24 mouse cellular contexts compared by ENCODE assay signal in the genomic region with DNA sequence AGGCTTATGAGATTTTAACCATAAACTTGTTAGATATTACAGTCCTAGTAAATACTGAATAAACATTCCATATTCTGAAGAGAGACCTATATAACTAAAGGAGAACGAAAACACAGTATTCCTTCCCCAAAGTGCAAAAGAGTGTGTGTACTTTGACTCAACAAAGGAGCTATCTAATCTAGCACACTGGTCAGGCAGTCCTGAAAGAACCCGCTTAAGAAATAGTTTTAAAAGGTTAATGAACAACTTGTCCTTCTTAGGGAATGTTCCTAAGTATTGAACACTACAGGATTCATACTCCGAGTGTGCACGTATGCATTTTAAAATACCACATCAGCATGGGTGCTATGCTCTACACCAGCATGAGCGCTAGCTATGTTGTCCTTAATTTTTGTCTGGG.
DNase-seq lines count a peak whose midpoint lies in the region; ATAC-seq and TF ChIP-seq lines count a peak whose summit lies in the region.
"Had no signal": no experiment of that assay in that cellular context is flagged by ENCODE, and none has a peak within 500 bp of the region (broad histone marks: within the 10 kb centered on the region; RNA-seq: fewer than 3 reads in every experiment).

No protein-coding gene starts in this region.

- peak overlapping the region; percentile 19; the same call in 1 of the 2 replicates for H3K27ac ChIP-seq in liver, embryonic 16.5 days (ENCODE audit: low read length)
- no peak overlapping the region for H3K27ac ChIP-seq in liver, embryonic 11.5 days (ENCODE audit: low read depth, low read length)
- no peak overlapping the region for H3K27ac ChIP-seq in stomach, embryonic 14.5 days (ENCODE audit: low read length)
- H3K27ac ChIP-seq in stomach, postnatal 0 days (replicated peaks), result no peak overlapping the region
- no peak overlapping the region; the same call in 1 of the 2 replicates for H3K27ac ChIP-seq in stomach, embryonic 16.5 days (ENCODE audit: low read length)
- H3K27ac ChIP-seq: forebrain, embryonic 12.5 days; heart, adult 2 months; hindbrain, embryonic 14.5 days; macrophage; midbrain, embryonic 13.5 days had no signal

- peaks cover 6% of the 10 kb centered on the region for H3K4me1 ChIP-seq in liver, embryonic 16.5 days (ENCODE audit: control insufficient read depth, low read depth, low read length)
- peaks cover 6% of the 10 kb centered on the region for H3K4me1 ChIP-seq in liver, embryonic 11.5 days (replicated peaks; ENCODE audit: control insufficient read depth, insufficient read depth, low read length)
- 0 out of 2 replicates have a peak, but pooled peaks cover 2% of the 10 kb centered on the region for H3K4me1 ChIP-seq in stomach, embryonic 14.5 days (ENCODE audit: control insufficient read depth, insufficient read depth, low read length)
- H3K4me1 ChIP-seq in stomach, postnatal 0 days (replicated peaks; ENCODE audit: control insufficient read depth, insufficient read depth), result no peaks in the 10 kb centered on the region
- peaks cover 3% of the 10 kb centered on the region; the same call in 1 of the 2 replicates for H3K4me1 ChIP-seq in stomach, embryonic 16.5 days (ENCODE audit: control insufficient read depth, insufficient read depth, low read length)
- H3K4me1 ChIP-seq: forebrain, embryonic 12.5 days; midbrain, embryonic 13.5 days had no signal

- H3K27me3 ChIP-seq in liver, embryonic 16.5 days (ENCODE audit: control insufficient read depth, insufficient read depth, low read depth, low read length), result no peaks in the 10 kb centered on the region
- H3K27me3 ChIP-seq in liver, embryonic 11.5 days (replicated peaks; ENCODE audit: control insufficient read depth, insufficient read depth, low read length), result no peaks in the 10 kb centered on the region
- no peaks in the 10 kb centered on the region for H3K27me3 ChIP-seq in stomach, embryonic 14.5 days (ENCODE audit: control insufficient read depth, insufficient read depth, low read length)
- no peaks in the 10 kb centered on the region for H3K27me3 ChIP-seq in stomach, postnatal 0 days (ENCODE audit: control insufficient read depth, insufficient read depth, low read length)
- no peaks in the 10 kb centered on the region for H3K27me3 ChIP-seq in stomach, embryonic 16.5 days (ENCODE audit: control insufficient read depth, insufficient read depth, low read length)
- H3K27me3 ChIP-seq: forebrain, embryonic 12.5 days; heart, embryonic 12.5 days; midbrain, embryonic 13.5 days had no signal

- no peak for TF ChIP-seq EP300 in stomach, postnatal 0 days (optimal IDR thresholded peaks at IDR 0.05)

- no peak for ATAC-seq in liver, embryonic 16.5 days (ENCODE audit: low read depth)
- no peak for ATAC-seq in liver, embryonic 11.5 days (replicated peaks; ENCODE audit: low FRiP score)
- peak; percentile 83 for ATAC-seq in stomach, embryonic 14.5 days (ENCODE audit: insufficient number of reproducible peaks, insufficient read depth, low FRiP score, low read depth)
- ATAC-seq in stomach, postnatal 0 days (ENCODE audit: low FRiP score, low TSS enrichment), result no peak; the same call in 1 of the 2 replicates
- ATAC-seq in stomach, embryonic 16.5 days (ENCODE audit: insufficient read depth, low FRiP score), result peak; percentile 93
- no peak for ATAC-seq in CD4-positive, CD25-positive, alpha-beta regulatory T cell, adult 4 months
- ATAC-seq: forebrain, postnatal 0 days; midbrain, embryonic 13.5 days had no signal

- no peaks in the 10 kb centered on the region for H3K36me3 ChIP-seq in liver, embryonic 16.5 days (ENCODE audit: control insufficient read depth, insufficient read depth)
- no peaks in the 10 kb centered on the region; the same call in 1 of the 2 replicates for H3K36me3 ChIP-seq in liver, embryonic 11.5 days (ENCODE audit: control insufficient read depth, insufficient read depth, low read length)
- no peaks in the 10 kb centered on the region for H3K36me3 ChIP-seq in stomach, embryonic 14.5 days (ENCODE audit: control insufficient read depth, insufficient read depth, low read length)
- no peaks in the 10 kb centered on the region for H3K36me3 ChIP-seq in stomach, postnatal 0 days (ENCODE audit: control insufficient read depth, insufficient read depth, low read length)
- H3K36me3 ChIP-seq in stomach, embryonic 16.5 days (ENCODE audit: control insufficient read depth, insufficient read depth, low read length), result no peaks in the 10 kb centered on the region
- H3K36me3 ChIP-seq: forebrain, embryonic 12.5 days had no signal

- no peak overlapping the region for H3K9ac ChIP-seq in liver, embryonic 16.5 days (ENCODE audit: low read depth, low read length)
- H3K9ac ChIP-seq in liver, embryonic 11.5 days (ENCODE audit: low read depth, low read length), result no peak overlapping the region
- H3K9ac ChIP-seq in stomach, embryonic 14.5 days (replicated peaks; ENCODE audit: low read depth, low read length), result no peak overlapping the region
- H3K9ac ChIP-seq in stomach, postnatal 0 days (ENCODE audit: low read length), result no peak overlapping the region
- no peak overlapping the region for H3K9ac ChIP-seq in stomach, embryonic 16.5 days (ENCODE audit: low read length)
- H3K9ac ChIP-seq: forebrain, embryonic 12.5 days; forebrain, postnatal 0 days; heart, embryonic 12.5 days; hindbrain, embryonic 14.5 days; midbrain, embryonic 13.5 days had no signal

- no peaks in the 10 kb centered on the region for H3K9me3 ChIP-seq in liver, embryonic 16.5 days (replicated peaks; ENCODE audit: control insufficient read depth, low read length)
- no peaks in the 10 kb centered on the region for H3K9me3 ChIP-seq in liver, embryonic 11.5 days (ENCODE audit: control insufficient read depth, low read length)
- H3K9me3 ChIP-seq in stomach, embryonic 14.5 days (ENCODE audit: control insufficient read depth, low read depth, low read length), result no peaks in the 10 kb centered on the region
- H3K9me3 ChIP-seq in stomach, postnatal 0 days (ENCODE audit: control insufficient read depth, low read length), result no peaks in the 10 kb centered on the region
- no peaks in the 10 kb centered on the region for H3K9me3 ChIP-seq in stomach, embryonic 16.5 days (replicated peaks; ENCODE audit: control insufficient read depth, low read length)
- H3K9me3 ChIP-seq: forebrain, embryonic 12.5 days; heart, embryonic 12.5 days; midbrain, embryonic 13.5 days had no signal

- WGBS in liver, embryonic 16.5 days (ENCODE audit: insufficient replicate concordance), result 64% methylated on average over 5 of the region's 5 CpGs
- 76% methylated on average over 5 of the region's 5 CpGs for WGBS in liver, embryonic 11.5 days
- 71% methylated on average over 5 of the region's 5 CpGs for WGBS in stomach, embryonic 14.5 days
- WGBS in stomach, postnatal 0 days, result 59% methylated on average over 5 of the region's 5 CpGs
- WGBS in stomach, embryonic 16.5 days, result 63% methylated on average over 5 of the region's 5 CpGs

- DNase-seq in kidney, adult 9 months, result peak; percentile 69
- no peak for DNase-seq in kidney, postnatal 4 days
- no peak for DNase-seq in liver, embryonic 11.5 days (ENCODE audit: low spot score)
- no peak for DNase-seq in stomach, postnatal 0 days (ENCODE audit: low spot score)
- DNase-seq: adrenal gland, postnatal 36 days; cerebellum, adult 18-20 months; cerebellum, postnatal 10 days; forebrain, postnatal 0 days; heart, adult 2 months; layer of hippocampus, postnatal 36 days; left cerebral cortex, postnatal 4 days; lung, adult 18-20 months; thymus, adult 2 months; thymus, postnatal 36 days had no signal

- H3K4me2 ChIP-seq in liver, embryonic 16.5 days (ENCODE audit: low read depth, low read length), result no peak overlapping the region
- H3K4me2 ChIP-seq in liver, embryonic 11.5 days, result no peak overlapping the region
- H3K4me2 ChIP-seq in stomach, embryonic 14.5 days (replicated peaks; ENCODE audit: low read depth, low read length), result no peak overlapping the region
- H3K4me2 ChIP-seq in stomach, postnatal 0 days (replicated peaks; ENCODE audit: low read depth), result no peak overlapping the region
- H3K4me2 ChIP-seq in stomach, embryonic 16.5 days (ENCODE audit: low read depth, low read length), result no peak overlapping the region
- H3K4me2 ChIP-seq: forebrain, embryonic 12.5 days; heart, embryonic 12.5 days; hindbrain, embryonic 14.5 days; midbrain, embryonic 13.5 days had no signal

- TF ChIP-seq CTCF in stomach, postnatal 0 days (IDR thresholded peaks at IDR 0.05; ENCODE audit: low read depth), result no peak

- no peak overlapping the region for H3K4me3 ChIP-seq in liver, embryonic 16.5 days (ENCODE audit: low read depth, low read length)
- no peak overlapping the region for H3K4me3 ChIP-seq in liver, embryonic 11.5 days (ENCODE audit: low read depth, low read length)
- no peak overlapping the region for H3K4me3 ChIP-seq in stomach, embryonic 14.5 days (ENCODE audit: low read depth, low read length)
- H3K4me3 ChIP-seq in stomach, postnatal 0 days (ENCODE audit: low read depth, low read length), result no peak overlapping the region
- H3K4me3 ChIP-seq in stomach, embryonic 16.5 days (replicated peaks; ENCODE audit: low read length), result no peak overlapping the region
- H3K4me3 ChIP-seq: erythroblast, embryonic 14.5 days; forebrain, embryonic 12.5 days; heart, adult 2 months; heart, embryonic 12.5 days; midbrain, embryonic 13.5 days had no signal

Comparison
In these comparisons a context has a peak if more than half of its experiments do, and no peak if none do; other contexts are left out.
1. ATAC-seq: peak in stomach, embryonic 14.5 days (single experiment) and stomach, embryonic 16.5 days (single experiment); none in liver, embryonic 16.5 days (single experiment), liver, embryonic 11.5 days (single experiment), stomach, postnatal 0 days (single experiment) and CD4-positive, CD25-positive, alpha-beta regulatory T cell, adult 4 months (single experiment).